Mouse (Mus musculus) liver, embryonic 14.5 days (tissue): Measurements from ENCODE around the gene Rab5b. TPM values are rescaled to one million over a fixed set of nuclear protein-coding genes. Genes with fewer than 3 reads are reported as not detected.

Experiments
- ATAC-seq: fragments of 200-750 bp; cut with Nextera tagmentation; 2 replicates; pipeline ENCODE4 v1.8.0; 2017; ENCODE audit warnings: moderate number of reproducible peaks, mild to moderate bottlenecking, moderate library complexity; ENCODE audit not compliant: insufficient read depth
- DNase-seq, 3 experiments: peaks; one replicate each; pipeline ENCODE4 v3.0.0-alpha.2; 2012 to 2013; ENCODE audit warnings: low read depth in 3 of 3, low spot score in 3 of 3
- H3K27ac ChIP-seq: fragments of 300-500 bp; sonication (generic); 2 replicates; pipeline ENCODE4 v1.5.1; 2014; ENCODE audit warnings: moderate library complexity, mild to moderate bottlenecking, control low read depth, inconsistent platforms
- H3K27me3 ChIP-seq: fragments of 300-500 bp; sonication (generic); 2 replicates; pipeline ENCODE4 v1.6.1; 2014; ENCODE audit warnings: mild to moderate bottlenecking, low read length, moderate library complexity; ENCODE audit not compliant: control insufficient read depth, insufficient read depth
- H3K36me3 ChIP-seq: fragments of 300-500 bp; sonication (generic); replicated peaks from 2 replicates; pipeline ENCODE4 v1.6.1; 2014; ENCODE audit warnings: low read depth; ENCODE audit not compliant: control insufficient read depth, insufficient read depth
- H3K4me1 ChIP-seq, 2 experiments: fragments of 200-500 bp in 1 of 2; fragments of 300-500 bp in 1 of 2; sonication (generic) in 1 of 2; replicated peaks; 2 replicates each; pipeline ENCODE4 v1.6.1; 2012 to 2014; ENCODE audit warnings: antibody characterized with exemption in 1 of 2, inconsistent platforms in 1 of 2, low read length in 1 of 2; ENCODE audit not compliant: control insufficient read depth in 2 of 2, insufficient read depth in 2 of 2
- H3K4me2 ChIP-seq: fragments of 300-500 bp; sonication (generic); 2 replicates; pipeline ENCODE4 v1.6.1; 2014; ENCODE audit warnings: low read depth, mild to moderate bottlenecking, control low read depth, moderate library complexity
- H3K4me3 ChIP-seq, 2 experiments: fragments of 200-500 bp in 1 of 2; fragments of 300-500 bp in 1 of 2; sonication (generic) in 1 of 2; 2 replicates each; pipeline ENCODE4 v1.5.1; 2012 to 2014; ENCODE audit warnings: low read depth in 2 of 2, low read length in 2 of 2, mild to moderate bottlenecking in 2 of 2, control low read depth in 1 of 2, inconsistent platforms in 1 of 2, moderate library complexity in 1 of 2; ENCODE audit not compliant: insufficient read depth in 1 of 2
- H3K9ac ChIP-seq: fragments of 300-500 bp; sonication (generic); replicated peaks from 2 replicates; pipeline ENCODE4 v1.6.1; 2014; ENCODE audit warnings: mild to moderate bottlenecking, control low read depth, moderate library complexity
- H3K9me3 ChIP-seq: fragments of 300-500 bp; sonication (generic); 2 replicates; pipeline ENCODE4 v1.6.1; 2016; ENCODE audit warnings: low read length, mixed read lengths; ENCODE audit not compliant: control insufficient read depth
- CTCF ChIP-seq: IDR thresholded peaks from 2 replicates; pipeline ENCODE4 v1.5.1; 2016; ENCODE audit warnings: antibody characterized with exemption, low read depth, control low read depth
- EP300 ChIP-seq: IDR thresholded peaks from 2 replicates; pipeline ENCODE4 v1.6.1; 2016; ENCODE audit warnings: antibody characterized with exemption, low read depth
- WGBS: fragments of 180-500 bp; shearing (Covaris S2); extraction: QIAGEN DNeasy Blood & Tissue Kit; methylation state at CpG from one replicate; pipeline ENCODE4 v1.1.7; 2014; ENCODE audit not compliant: insufficient replicate concordance; 5-methylcytosine and 5-hydroxymethylcytosine counted together
- polyA plus RNA-seq, 2 experiments: library from polyadenylated mRNA; depleted of rRNA in 1 of 2; stranded (reverse) in 1 of 2; unstranded in 1 of 2; fragments of >200 nt; fragmentation: Nextera tagmentation in 1 of 2; extraction: Ambion mirVana in 1 of 2; gene quantifications; 2 replicates each; pipeline versions ENCODE4 v1.2.1 to v1.2.3; 2012 to 2014

The Rab5b gene
- polyA plus RNA-seq, 2 experiments: 19.3 to 24.5 TPM

- no peak overlapping the region for H3K4me3 ChIP-seq
- H3K27me3 ChIP-seq: no peaks in the 10 kb centered on the region
- H3K9me3 ChIP-seq: no peaks in the 10 kb centered on the region
- WGBS: 41% methylated on average over 11 of the region's 11 CpGs
- ATAC-seq: no peak
- no peak for DNase-seq
- no peak overlapping the region for H3K9ac ChIP-seq
- peaks cover 51% of the 10 kb centered on the region for H3K36me3 ChIP-seq
- H3K27ac ChIP-seq: no peak overlapping the region
- peaks cover 11 to 33% of the 10 kb centered on the region in 2 experiments for H3K4me1 ChIP-seq
- no peak for TF ChIP-seq EP300
- no peak for TF ChIP-seq CTCF
- no peak overlapping the region for H3K4me2 ChIP-seq
Measured at GRCm38 (mm10) chr10:128699611-128700010, 3.5 kb upstream of the Rab5b start.

GRCm38 (mm10) chr10:128699006-128699405 lies 2.9 kb upstream of the Rab5b start:
- Histone ChIP-seq H3K36me3 (peaks cover 51% of the 10 kb centered on the region), H3K27ac (no peak overlapping the region), H3K27me3 (no peaks in the 10 kb centered on the region), H3K4me1 (peaks cover 11 to 33% of the 10 kb centered on the region in 2 experiments), H3K4me2 (no peak overlapping the region), H3K9me3 (no peaks in the 10 kb centered on the region), H3K9ac (no peak overlapping the region), H3K4me3 (no peak overlapping the region)
- TF ChIP-seq EP300 (no peak), CTCF (no peak)
- ATAC-seq (no peak), DNase-seq (no peak)
- 75% methylated on average over 5 of the region's 5 CpGs for WGBS

- peaks cover 5 to 21% of the 10 kb centered on the region in 2 experiments for H3K4me1 ChIP-seq
- H3K36me3 ChIP-seq: peaks cover 41% of the 10 kb centered on the region
- ATAC-seq (no peak), DNase-seq (no peak)
- WGBS: 84% methylated on average over 6 of the region's 6 CpGs
- no peak overlapping the region for H3K9ac ChIP-seq
- peak overlapping the region; percentile 84 for H3K27ac ChIP-seq
- H3K9me3 ChIP-seq: no peaks in the 10 kb centered on the region
- no peak for TF ChIP-seq EP300
- TF ChIP-seq CTCF: no peak
- H3K27me3 ChIP-seq: no peaks in the 10 kb centered on the region
- H3K4me3 ChIP-seq: peak overlapping the region in 1 of 2 experiments; percentile 23; a peak in 1 of 4 replicates
- H3K4me2 ChIP-seq: peak overlapping the region; percentile 69
Measured at GRCm38 (mm10) chr10:128697072-128697725, 1.1 kb upstream of the Rab5b start.

- under 1% methylated on average over 22 of the region's 22 CpGs for WGBS
Measured at GRCm38 (mm10) chr10:128695411-128695991, 563 bp downstream of the Rab5b start.

GRCm38 (mm10) chr10:128674469-128675008 lies 21.5 kb downstream of the Rab5b start:
- H3K4me1 ChIP-seq: peaks cover 0 to 13% of the 10 kb centered on the region in 2 experiments; a peak in 3 of 4 replicates
- H3K36me3 ChIP-seq: peaks cover 3% of the 10 kb centered on the region
- WGBS: under 1% methylated on average over 9 of the region's 9 CpGs
- peak overlapping the region; percentile 68 for H3K9ac ChIP-seq
- peak overlapping the region; percentile 73 to 90 for H3K4me3 ChIP-seq
- DNase-seq (peak in 1 of 3 experiments; percentile 46), ATAC-seq (no peak)
- peak overlapping the region; percentile 92 for H3K4me2 ChIP-seq
- peaks cover under 1% of the 10 kb centered on the region for H3K27me3 ChIP-seq
- no peaks in the 10 kb centered on the region for H3K9me3 ChIP-seq
- no peak for TF ChIP-seq EP300
- TF ChIP-seq CTCF: peak; percentile 66
- H3K27ac ChIP-seq: peak overlapping the region; percentile 65

More at GRCm38 (mm10) chr10:128695411-128695991, 563 bp downstream of the Rab5b start:
- Histone ChIP-seq H3K27me3 (no peaks in the 10 kb centered on the region), H3K27ac (peak overlapping the region; percentile 90), H3K4me1 (peaks cover 5 to 19% of the 10 kb centered on the region in 2 experiments), H3K9ac (peak overlapping the region; percentile 99), H3K4me3 (peak overlapping the region; percentile 77 to 99), H3K9me3 (no peaks in the 10 kb centered on the region), H3K36me3 (peaks cover 24% of the 10 kb centered on the region), H3K4me2 (peak overlapping the region; percentile 90)
- ATAC-seq: no peak
- DNase-seq: no peak
- TF ChIP-seq EP300: no peak
- no peak for TF ChIP-seq CTCF
